Mouse (Mus musculus): ENCODE results near the gene Nos1ap.

Gene Nos1ap

GRCm38 (mm10) chr1:170419961-170420360, 169.7 kb downstream of the Nos1ap start:
- no peak for DNase-seq (ENCODE audit: low read depth, low spot score)

- no peak for DNase-seq (ENCODE audit: low read depth, low spot score)
These were observed 171.5 kb downstream of the Nos1ap start for GRCm38 (mm10) chr1:170418131-170418530.

- no peak for DNase-seq (ENCODE audit: low read depth, low spot score)
These were observed 172.7 kb downstream of the Nos1ap start for GRCm38 (mm10) chr1:170416967-170417366.

DNA sequence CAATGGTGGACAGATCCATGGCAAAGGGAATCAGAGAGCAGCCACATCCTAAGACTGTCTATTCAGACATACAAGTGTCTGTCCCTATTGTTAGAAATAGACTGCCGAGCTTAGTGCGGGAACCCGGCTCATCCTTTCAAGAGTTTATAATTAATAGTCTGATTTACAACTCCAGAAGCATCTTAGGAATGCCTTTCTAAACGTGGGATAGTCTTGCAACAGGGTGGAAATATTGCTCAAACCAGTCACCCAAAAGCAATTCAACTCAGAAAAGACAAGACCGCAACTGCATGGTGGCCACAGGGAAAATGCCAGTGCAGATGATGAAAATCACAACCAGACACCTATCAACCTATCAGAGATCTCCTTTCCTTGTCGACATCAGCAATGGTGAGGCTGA, 173.5 kb downstream of the Nos1ap start:
- no peak for DNase-seq (ENCODE audit: low read depth, low spot score)

DNA sequence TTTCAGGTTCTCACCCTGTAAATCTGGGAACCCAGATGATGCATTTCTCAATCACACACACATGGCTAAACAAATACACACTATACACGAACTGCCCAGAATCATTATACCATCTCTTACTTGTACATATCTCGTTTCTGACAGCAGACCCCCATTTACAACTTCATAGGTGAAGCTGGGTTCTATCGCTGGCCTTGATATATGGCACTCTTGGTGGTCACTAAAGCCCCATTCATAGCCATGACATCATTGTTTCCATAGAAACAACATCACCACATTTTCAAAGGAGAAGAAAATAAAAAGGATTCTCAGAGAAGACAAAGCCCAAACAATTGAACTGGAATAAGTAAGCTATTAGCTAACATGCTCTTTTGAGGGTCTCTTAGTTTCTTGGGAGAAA, 174.3 kb downstream of the Nos1ap start:
- no peak for DNase-seq (ENCODE audit: low read depth, low spot score)

GRCm38 (mm10) chr1:170410402-170411191, 179.1 kb downstream of the Nos1ap start:
- no peak for DNase-seq (ENCODE audit: low read depth, low spot score)

- DNase-seq (ENCODE audit: low read depth, low spot score) = no peak
These were observed 180.6 kb downstream of the Nos1ap start for GRCm38 (mm10) chr1:170409091-170409490.

- no peak for DNase-seq (ENCODE audit: low read depth, low spot score)
These were observed 182.7 kb downstream of the Nos1ap start for GRCm38 (mm10) chr1:170406921-170407320.

GRCm38 (mm10) chr1:170405152-170405551, 184.5 kb downstream of the Nos1ap start:
- DNase-seq (ENCODE audit: low read depth, low spot score) = no peak

DNA sequence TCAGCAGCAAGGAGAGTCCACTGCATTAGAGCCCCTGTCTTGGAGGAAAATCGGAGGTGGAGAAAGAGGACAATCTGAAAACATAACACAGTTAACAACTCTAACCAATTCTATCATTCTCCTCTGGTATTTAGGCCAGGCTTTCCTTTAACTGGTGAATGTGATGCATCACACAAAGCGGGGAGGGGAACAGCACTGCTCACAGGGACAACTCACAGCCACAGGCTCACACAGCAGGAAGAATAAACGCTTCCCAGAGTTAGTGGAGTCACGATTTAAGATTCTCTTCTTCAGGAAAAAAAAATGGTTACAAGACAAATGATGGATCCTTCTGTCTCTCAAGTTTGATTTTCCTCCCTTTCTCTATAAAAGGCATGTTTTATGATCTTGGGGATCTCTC, 187.0 kb downstream of the Nos1ap start:
- DNase-seq (ENCODE audit: low read depth, low spot score) = no peak

DNA sequence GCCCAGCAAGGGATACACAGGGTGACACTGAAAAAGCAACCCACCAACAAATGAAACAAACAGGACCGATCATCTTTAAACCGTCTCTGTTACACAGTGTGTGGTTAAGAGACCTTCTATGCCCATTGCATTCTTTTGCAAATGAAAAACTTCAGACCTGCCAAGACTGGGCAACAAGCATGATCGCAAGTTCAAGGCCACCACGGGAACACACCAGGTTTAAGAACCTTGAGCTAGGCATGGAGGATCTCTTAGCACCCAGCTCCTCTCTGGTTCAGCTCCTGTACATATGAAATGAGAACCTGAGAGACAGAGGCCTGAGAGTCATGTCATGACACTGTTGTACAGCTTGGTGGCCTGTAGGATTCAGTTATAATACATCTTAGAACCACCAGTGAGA, 190.8 kb downstream of the Nos1ap start:
- DNase-seq (ENCODE audit: low read depth, low spot score) = no peak

DNA sequence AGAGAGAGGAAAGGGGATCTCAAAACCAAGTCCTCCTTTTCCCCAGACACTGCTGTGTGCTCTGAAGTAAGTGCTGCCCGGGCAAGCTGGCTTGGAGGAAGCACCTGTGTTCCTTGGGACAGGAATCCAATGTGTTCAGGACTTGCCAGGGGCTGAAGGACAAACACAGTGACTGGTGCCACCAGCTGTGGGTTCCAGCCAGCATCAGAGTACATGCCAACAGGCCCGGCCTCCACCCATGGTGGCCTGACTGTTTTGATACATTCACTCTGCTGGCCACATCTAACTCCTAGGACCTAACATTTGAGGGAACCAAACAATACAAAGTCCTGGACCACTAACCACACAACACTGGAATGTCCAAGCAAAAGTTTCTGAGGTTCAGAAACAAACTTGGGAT, 194.6 kb downstream of the Nos1ap start:
- DNase-seq (ENCODE audit: low read depth, low spot score) = no peak

DNA sequence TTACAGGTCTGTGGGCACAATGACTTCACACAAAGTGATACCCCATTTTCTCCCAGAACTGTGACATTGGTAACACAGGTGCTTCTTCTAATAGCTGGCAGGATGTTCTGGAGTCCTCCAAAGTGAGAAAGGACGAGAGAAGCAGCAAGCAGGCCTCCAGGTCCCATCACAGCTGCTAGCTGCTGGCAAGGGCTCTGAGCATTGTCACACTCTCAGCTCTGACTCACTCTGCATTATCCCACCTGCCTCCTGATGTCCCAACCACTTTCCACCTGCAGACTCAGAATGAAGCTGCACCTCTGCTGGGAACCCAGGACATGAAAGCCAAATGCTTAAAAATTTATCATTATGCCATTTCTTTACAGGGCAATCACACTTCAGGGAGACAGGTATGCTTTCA, 195.0 kb downstream of the Nos1ap start:
- no peak for DNase-seq (ENCODE audit: low read depth, low spot score)

DNA sequence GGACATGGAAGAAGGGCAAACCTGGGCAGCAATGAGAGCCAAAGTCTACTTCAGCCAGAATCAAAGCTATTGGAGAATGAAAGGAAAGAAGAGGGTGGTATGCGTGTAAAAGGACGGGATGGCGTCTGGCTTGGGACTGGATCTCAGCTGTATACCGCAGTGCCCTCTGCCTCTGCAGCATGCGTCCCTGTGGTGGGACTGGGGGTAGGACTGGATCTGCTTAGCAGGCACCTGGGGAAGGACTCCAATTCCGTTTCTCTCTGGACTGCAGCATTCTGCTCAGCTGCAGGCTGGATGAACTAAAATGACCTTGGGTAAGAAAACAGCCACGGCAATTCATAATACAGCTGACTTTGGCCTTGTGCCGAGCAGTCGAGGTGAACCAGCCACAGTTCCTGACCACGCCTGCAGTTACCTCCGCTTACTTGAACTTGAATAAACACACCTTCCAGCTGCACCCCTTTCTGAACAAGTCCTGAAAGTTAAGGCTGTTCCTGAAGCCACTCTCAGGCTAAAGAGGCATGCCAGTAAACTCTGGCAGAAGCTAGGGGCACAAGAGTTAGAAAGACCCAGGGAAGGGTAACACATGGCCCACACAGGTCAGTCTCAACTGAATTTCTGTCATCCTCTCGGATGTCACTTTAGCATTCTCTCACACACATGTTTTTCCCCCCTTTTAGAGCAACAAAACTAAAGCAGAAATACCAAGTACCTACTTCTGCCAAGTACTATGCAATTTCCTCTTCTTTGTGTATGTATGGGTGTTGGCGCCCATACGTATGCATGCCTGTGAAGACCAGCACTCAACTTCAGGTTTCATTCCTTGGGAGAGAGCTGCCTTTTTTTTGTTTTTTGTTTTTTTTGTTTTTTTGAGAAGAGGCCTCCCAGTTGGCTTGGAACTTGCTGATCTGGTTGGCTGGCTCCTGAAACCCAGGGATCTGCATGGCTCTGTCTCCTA, 196.6 kb downstream of the Nos1ap start:
- DNase-seq (ENCODE audit: low read depth, low spot score) = no peak

DNA sequence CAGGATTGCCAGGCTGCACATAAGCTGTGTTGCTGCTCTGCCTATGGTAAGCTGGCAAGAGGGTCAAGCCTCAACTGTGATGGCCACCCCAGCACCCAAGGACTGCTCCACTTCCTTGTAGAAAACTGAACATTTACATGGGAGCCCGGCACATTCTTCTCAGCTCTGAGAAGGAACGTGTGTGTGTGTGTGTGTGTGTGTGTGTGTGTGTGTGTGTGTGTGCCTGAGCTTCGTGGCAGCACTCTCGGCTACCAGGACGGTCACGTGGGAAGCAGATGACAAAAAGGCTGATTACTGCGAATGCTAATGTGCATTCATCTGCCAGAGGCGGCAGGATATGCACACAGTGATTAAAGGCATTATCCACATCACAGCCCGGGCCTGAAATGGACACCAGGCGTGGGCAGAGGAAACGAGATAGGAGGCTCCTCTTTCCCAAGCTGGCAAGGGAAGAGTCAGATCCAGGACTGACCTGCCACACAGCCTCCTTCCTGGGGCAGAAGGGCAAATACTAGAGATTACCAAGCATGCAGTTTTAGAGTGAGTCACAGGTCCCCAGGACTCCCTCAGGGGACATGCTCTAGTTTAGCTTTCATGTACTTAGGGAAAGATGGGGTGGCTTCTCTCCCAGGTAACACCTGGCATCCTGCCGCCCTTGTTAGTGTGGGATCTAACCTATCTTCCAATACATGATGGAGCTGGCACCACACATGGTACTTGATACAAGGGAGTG, 202.3 kb downstream of the Nos1ap start:
- no peak for DNase-seq (ENCODE audit: low read depth, low spot score)

DNA sequence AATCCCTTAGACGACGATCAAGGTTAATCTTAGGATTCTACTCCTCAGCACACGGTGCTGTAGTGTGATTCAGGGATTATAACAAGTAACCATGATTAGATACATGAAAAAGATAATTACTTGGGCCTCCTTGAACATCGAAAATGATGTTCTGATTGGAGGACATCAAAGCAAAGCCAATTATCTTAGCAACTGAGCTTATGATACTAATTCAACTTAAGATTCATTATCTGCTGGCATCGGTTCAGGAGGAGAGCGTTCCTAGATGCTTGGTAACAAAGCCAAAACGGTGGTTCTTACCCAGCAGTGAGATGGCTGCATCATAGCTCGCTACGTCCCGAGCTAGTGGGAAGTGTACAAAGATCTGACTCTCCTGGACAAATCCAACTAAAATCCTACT, 204.2 kb downstream of the Nos1ap start:
- DNase-seq (ENCODE audit: low read depth, low spot score) = no peak

- DNase-seq (ENCODE audit: low read depth, low spot score) = no peak
These were observed 206.1 kb downstream of the Nos1ap start for GRCm38 (mm10) chr1:170383530-170383929.

DNA sequence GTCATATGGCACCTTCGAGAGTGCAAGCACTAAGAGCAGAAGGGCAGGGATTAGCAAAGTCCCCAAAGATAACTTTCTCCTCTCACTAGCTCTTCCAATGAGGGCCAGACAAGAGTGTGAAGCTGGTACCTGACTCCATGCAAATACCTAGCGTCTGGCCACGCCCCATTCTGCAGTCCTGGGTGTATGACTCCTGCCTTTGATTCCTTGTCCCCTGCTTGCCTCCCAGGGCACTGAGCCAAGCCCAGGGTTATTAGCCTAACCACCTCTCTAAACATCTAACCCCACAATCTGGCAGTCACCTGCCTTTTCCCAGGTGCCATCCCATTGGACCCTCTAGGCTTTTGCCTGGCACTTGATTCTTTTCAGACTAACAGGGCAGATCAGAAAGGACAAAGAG, 208.2 kb downstream of the Nos1ap start:
- DNase-seq (ENCODE audit: low read depth, low spot score) = no peak

DNA sequence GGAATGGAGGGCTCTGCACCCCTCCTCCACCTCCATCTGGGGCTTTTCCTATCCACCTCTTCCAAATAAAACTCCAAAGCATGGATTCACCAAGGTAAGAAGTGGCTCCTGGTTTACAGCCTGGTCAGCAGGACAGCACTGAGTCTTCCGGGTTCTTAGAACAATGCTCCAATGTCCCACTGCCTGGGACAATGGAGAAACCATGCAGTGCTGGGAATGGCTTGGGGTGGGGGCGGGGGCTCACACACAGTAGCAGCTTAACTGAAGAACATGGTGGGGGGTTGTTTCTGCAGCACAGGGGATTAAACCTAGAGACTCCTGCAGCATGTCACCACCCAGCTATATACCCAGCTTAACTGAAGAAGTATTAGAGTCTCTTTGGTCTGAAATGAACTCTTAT, 209.2 kb downstream of the Nos1ap start:
- no peak for DNase-seq (ENCODE audit: low read depth, low spot score)

DNA sequence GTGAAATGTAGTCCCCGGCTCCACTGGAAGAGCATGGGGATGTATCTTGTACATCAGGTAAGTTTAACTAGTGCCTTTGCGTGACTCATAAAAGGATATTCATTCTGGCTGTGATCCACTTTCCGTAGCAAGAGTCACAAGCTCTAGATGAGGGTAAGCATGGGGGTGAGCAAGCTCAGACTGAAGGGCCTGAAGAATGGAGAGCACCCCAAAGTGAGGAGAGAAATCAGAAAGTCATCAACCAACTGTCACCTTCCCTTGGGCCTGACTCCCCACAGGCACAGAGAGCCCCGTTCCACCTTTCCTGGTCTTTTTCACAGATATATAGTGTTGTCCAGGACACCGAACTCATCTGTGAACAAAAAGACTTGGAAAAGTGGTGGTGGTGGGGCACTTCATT, 213.9 kb downstream of the Nos1ap start:
- no peak for DNase-seq (ENCODE audit: low read depth, low spot score)

DNA sequence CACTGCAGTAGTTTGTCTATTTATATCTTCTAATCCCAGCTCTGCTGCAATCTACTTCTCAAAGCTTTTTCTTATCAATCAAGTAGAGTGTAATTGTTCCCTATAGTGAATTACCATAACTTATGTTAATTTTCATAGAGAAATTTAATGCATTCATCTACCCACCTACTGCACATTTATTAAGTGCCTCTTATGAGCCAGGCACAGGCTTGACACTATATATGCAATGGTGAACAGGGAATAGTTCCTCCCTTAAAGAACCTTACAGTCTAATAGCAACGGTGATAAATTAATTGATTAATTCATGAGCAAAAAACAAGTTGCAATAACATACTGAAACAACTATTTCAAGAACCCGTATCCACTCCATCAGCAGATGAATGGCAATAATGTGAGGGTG, 215.9 kb downstream of the Nos1ap start:
- DNase-seq (ENCODE audit: low read depth, low spot score) = no peak

DNA sequence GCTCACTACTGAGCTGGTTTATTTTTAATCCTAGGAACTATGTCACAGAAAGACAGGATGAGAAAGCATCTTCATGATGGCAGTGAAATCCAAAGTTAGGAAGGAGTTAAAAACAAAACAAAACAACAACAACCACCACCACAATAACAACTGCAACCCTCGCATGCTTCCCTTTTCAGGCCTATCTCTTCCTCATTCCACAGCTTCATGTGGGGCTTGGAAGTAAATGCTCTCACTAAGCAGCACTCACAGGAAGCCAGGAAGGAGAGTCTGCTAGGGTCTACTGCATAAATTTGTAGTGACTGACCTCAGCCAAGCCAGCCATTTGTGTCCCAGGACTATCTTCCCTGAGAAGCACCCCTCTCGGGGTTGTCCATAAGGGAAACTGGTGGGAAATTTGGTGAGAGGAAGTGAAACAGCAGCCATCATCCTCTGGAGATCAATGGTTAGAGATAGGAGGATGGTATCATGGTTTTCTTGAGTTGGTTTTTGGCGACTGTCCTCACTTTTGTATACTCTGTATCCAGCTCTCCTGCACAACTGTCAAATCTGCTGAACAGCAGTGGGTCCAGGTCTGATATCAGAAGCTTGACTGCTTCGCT, 218.4 kb downstream of the Nos1ap start:
- DNase-seq (ENCODE audit: low read depth, low spot score) = no peak
